Mouse (Mus musculus) kidney, embryonic 14.5 days (tissue): ENCODE results near the gene Scgb2b7. TPM values are rescaled to one million over a fixed set of nuclear protein-coding genes. Genes with fewer than 3 reads are reported as not detected.
"Not testable (repeated sequence)": the region's sequence is repeated elsewhere in the genome, so short reads cannot be mapped to it uniquely, and the experiment has no call there.

Experiments
- ATAC-seq: fragments of 200-750 bp; cut with Nextera tagmentation; 2 replicates; pipeline ENCODE4 v1.8.0; 2017; ENCODE audit warnings: moderate number of reproducible peaks, mild to moderate bottlenecking, moderate TSS enrichment, moderate library complexity; ENCODE audit not compliant: low FRiP score, low TSS enrichment
- H3K27ac ChIP-seq: fragments of 300-500 bp; sonication (generic); 2 replicates; pipeline ENCODE4 v1.5.1; 2014; ENCODE audit warnings: low read depth, mild to moderate bottlenecking, low read length, moderate library complexity, mixed read lengths
- H3K27me3 ChIP-seq: fragments of 300-500 bp; sonication (generic); 2 replicates; pipeline ENCODE4 v1.6.1; 2014; ENCODE audit warnings: mild to moderate bottlenecking, low read length; ENCODE audit not compliant: control insufficient read depth, insufficient read depth
- H3K36me3 ChIP-seq: fragments of 300-500 bp; sonication (generic); 2 replicates; pipeline ENCODE4 v1.6.1; 2014; ENCODE audit warnings: low read length, mixed read lengths; ENCODE audit not compliant: control insufficient read depth, insufficient read depth
- H3K4me1 ChIP-seq: fragments of 300-500 bp; sonication (generic); 2 replicates; pipeline ENCODE4 v1.6.1; 2014; ENCODE audit warnings: low read length, mixed read lengths; ENCODE audit not compliant: control insufficient read depth, insufficient read depth
- H3K4me2 ChIP-seq: fragments of 300-500 bp; sonication (generic); replicated peaks from 2 replicates; pipeline ENCODE4 v1.6.1; 2014; ENCODE audit warnings: low read depth, mild to moderate bottlenecking, low read length
- H3K4me3 ChIP-seq: fragments of 300-500 bp; sonication (generic); 2 replicates; pipeline ENCODE4 v1.5.1; 2014; ENCODE audit warnings: mild to moderate bottlenecking, low read length
- H3K9ac ChIP-seq: fragments of 300-500 bp; sonication (generic); 2 replicates; pipeline ENCODE4 v1.6.1; 2014; ENCODE audit warnings: low read depth, mild to moderate bottlenecking, low read length, moderate library complexity
- H3K9me3 ChIP-seq: fragments of 300-500 bp; sonication (generic); 2 replicates; pipeline ENCODE4 v1.6.1; 2016; ENCODE audit warnings: low read length; ENCODE audit not compliant: control insufficient read depth
- WGBS: fragments of 180-500 bp; shearing (Covaris S2); extraction: QIAGEN DNeasy Blood & Tissue Kit; methylation state at CpG from one replicate; pipeline ENCODE4 v1.1.7; 2014; 5-methylcytosine and 5-hydroxymethylcytosine counted together
- polyA plus RNA-seq: library from polyadenylated mRNA; unstranded; fragments of >200 nt; fragmentation: Nextera tagmentation; extraction: Ambion mirVana; gene quantifications from 2 replicates; pipeline ENCODE4 v1.2.1, GENCODE M21; 2014

The Scgb2b7 gene
- not detected in 2 replicates for polyA plus RNA-seq

GRCm38 (mm10) chr7:31705657-31706056 lies at the start of gene Scgb2b7:
Gene Scgb2b7 (minus strand): TSS chr7:31705757.
- H3K9ac ChIP-seq, H3K4me1 ChIP-seq, ATAC-seq, H3K36me3 ChIP-seq, H3K4me3 ChIP-seq, H3K4me2 ChIP-seq, H3K9me3 ChIP-seq, H3K27ac ChIP-seq, H3K27me3 ChIP-seq: not testable (repeated sequence)

GRCm38 (mm10) chr7:31712365-31712764 lies 6.8 kb upstream of the Scgb2b7 start, which contains the start of gene Scgb1b7:
Gene Scgb1b7 (plus strand): TSS chr7:31712665.
- ATAC-seq, H3K4me3 ChIP-seq, H3K4me2 ChIP-seq, H3K9ac ChIP-seq, H3K36me3 ChIP-seq, H3K9me3 ChIP-seq, H3K27me3 ChIP-seq, H3K4me1 ChIP-seq, H3K27ac ChIP-seq: not testable (repeated sequence)
- WGBS, result 86% methylated on average over 3 of the region's 5 CpGs

Other genes with a start within 250 kb of the Scgb2b7 start
- gene Scgb1b7, start 6.9 kb upstream of the Scgb2b7 start, polyA plus RNA-seq, result not detected in 2 replicates